Mouse (Mus musculus) hematopoietic stem cell, adult 5-6 weeks (primary cell): ENCODE data around the gene U2surp. TPM values are rescaled to one million over a fixed set of nuclear protein-coding genes. Genes with fewer than 3 reads are reported as not detected.
A peak's percentile ranks its signal among the peaks of the same experiment; 100 is the strongest.

Source experiments
- ATAC-seq, 2 experiments: fragments of 125-278 bp in 1 of 2; replicated peaks in 1 of 2; 2 replicates each; pipeline ENCODE4 v1.8.0; 2016 to 2017; ENCODE audit warnings: inconsistent platforms in 2 of 2, mild to moderate bottlenecking in 2 of 2, moderate number of reproducible peaks in 2 of 2, low read depth in 1 of 2, moderate TSS enrichment in 1 of 2; ENCODE audit not compliant: low FRiP score in 2 of 2, poor library complexity in 2 of 2, severe bottlenecking in 2 of 2, insufficient read depth in 1 of 2, low TSS enrichment in 1 of 2
- total RNA-seq: library from RNA; stranded (forward); fragments of 172-1452, 232-1000 nt; gene quantifications from 2 replicates; pipeline ENCODE4 v1.2.3, GENCODE M21; 2017

Gene U2surp
- total RNA-seq, 1 experiment from 2014 or later, result 189 TPM

GRCm38 (mm10) chr9:95499848-95500247 is 11.9 kb downstream of the U2surp start:
- no peak for ATAC-seq

DNA sequence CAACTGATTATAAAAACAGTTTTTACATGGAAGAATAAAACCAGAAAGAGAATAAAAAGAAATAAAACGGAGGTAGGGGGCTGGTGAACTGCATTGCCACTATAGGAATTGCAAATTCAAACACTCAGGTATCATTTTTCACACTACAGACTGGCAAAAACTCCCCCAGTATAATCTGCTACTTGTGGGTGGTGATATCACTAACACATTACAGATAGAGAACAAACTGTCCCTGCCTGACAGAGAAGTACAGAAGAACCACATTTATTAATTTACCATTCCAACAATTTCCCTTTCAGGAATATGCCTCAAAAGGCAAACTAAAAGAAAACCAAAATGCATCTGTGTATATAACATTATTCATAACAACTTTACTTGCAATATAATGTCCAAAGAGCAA is 16.8 kb downstream of the U2surp start:
- no peak for ATAC-seq

DNA sequence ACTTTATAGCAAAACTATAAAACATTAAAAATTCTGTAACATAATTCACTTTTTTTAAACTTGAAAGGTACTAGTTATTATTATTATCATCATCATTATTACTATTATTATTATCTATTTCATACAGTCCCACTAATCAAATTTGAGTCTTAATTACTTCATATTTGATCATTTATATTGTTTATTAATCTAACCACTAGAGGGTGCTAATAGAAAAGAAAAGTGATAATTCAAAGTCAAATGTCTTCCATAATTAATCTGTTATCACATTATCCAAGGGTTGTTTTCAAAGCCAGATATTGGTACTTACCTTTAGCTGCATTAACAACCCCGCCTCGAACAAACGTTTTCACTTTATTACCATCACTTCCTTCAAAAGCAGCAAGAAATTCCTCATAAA is 18.4 kb downstream of the U2surp start:
- ATAC-seq, result no peak

GRCm38 (mm10) chr9:95490003-95490402 is 21.8 kb downstream of the U2surp start:
- no peak for ATAC-seq

- ATAC-seq, result no peak
Observed at GRCm38 (mm10) chr9:95488861-95489260, 22.9 kb downstream of the U2surp start.

DNA sequence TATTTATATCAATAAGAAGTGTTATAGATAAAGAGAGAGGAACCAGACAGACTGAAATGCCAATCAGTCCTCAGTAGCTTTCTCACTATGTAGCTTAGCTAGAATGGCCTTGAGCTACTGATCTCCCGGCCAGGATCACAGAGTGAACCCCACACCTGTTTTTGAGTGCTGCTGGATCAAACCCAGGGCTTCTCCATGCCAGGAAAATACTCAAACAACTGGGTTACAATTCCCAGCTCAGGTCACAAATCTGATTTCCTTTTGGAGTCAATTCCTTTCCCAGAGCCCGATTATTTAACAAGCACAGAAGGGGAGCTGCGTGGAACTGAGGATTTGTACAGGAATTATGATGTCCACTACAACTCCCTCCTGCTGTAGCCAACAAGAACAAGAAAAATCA is 31.8 kb downstream of the U2surp start:
- no peak for ATAC-seq

- no peak for ATAC-seq
Observed at GRCm38 (mm10) chr9:95478443-95478842, 33.4 kb downstream of the U2surp start.

- ATAC-seq, result no peak
Observed at GRCm38 (mm10) chr9:95472926-95473325, 38.9 kb downstream of the U2surp start.

- peak; percentile 42 to 62; a peak in 2 of 4 replicates for ATAC-seq
Observed at GRCm38 (mm10) chr9:95469011-95469576, 42.7 kb downstream of the U2surp start.

- ATAC-seq, result no peak
Observed at GRCm38 (mm10) chr9:95464028-95464427, 47.8 kb downstream of the U2surp start.

GRCm38 (mm10) chr9:95451931-95452330 is 59.9 kb downstream of the U2surp start:
- no peak for ATAC-seq

DNA sequence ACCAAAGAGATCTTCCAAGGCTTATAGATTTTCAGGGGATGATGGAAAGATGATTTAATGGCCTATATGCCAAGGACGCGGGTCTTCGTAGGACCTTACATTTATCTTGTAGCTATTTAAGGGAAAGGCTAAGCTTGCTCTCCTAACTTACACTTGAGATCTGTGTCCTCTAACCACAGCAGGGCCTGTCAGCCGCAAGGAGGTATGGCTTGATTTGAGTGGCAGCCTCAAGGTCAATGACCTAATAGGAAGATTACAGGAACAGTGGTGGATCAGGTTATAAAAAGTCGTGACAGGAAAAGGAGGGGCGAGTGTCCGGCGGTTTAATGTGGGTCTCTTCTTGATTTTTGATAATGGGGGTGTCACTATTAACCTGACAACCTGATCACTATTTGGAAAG is 61.2 kb downstream of the U2surp start:
- ATAC-seq, result no peak

GRCm38 (mm10) chr9:95442321-95442731 is 69.5 kb downstream of the U2surp start:
- no peak for ATAC-seq

DNA sequence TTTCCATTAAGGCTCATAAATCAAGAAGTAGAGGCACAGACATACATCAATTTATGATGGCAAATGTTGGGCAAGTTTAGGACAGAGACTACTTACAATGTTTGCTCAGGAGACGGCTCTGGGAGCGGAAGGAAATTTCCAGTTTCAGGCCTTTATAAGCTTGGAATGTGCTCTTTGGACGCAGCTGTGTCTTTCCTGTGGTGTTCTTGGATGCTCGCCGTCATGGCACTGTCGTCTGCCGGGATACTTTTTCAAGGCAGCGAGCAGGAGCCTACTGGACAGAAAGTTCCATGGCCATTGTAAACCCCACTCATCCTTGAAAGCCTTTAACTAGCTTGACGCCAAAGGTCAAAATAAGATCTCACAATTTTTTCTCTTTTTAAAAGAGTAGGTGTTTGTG is 73.9 kb downstream of the U2surp start:
- no peak for ATAC-seq

GRCm38 (mm10) chr9:95436294-95436613 is 75.5 kb downstream of the U2surp start:
- ATAC-seq, result no peak

- no peak for ATAC-seq
Observed at GRCm38 (mm10) chr9:95435506-95436293, 76.1 kb downstream of the U2surp start.

- no peak for ATAC-seq
Observed at GRCm38 (mm10) chr9:95428277-95428676, 83.5 kb downstream of the U2surp start.

GRCm38 (mm10) chr9:95413911-95414310 is 97.9 kb downstream of the U2surp start:
- ATAC-seq, result no peak

- no peak for ATAC-seq
Observed at GRCm38 (mm10) chr9:95412047-95412446, 99.7 kb downstream of the U2surp start.
